Mouse (Mus musculus): ENCODE measurements around the gene Gm3238. TPM values are rescaled to one million over a fixed set of nuclear protein-coding genes. Genes with fewer than 3 reads are reported as not detected.
"Not testable (repeated sequence)": the region's sequence is repeated elsewhere in the genome, so short reads cannot be mapped to it uniquely, and the experiment has no call there.

Gene Gm3238
- polyA plus RNA-seq, 1 experiment: not detected

DNA sequence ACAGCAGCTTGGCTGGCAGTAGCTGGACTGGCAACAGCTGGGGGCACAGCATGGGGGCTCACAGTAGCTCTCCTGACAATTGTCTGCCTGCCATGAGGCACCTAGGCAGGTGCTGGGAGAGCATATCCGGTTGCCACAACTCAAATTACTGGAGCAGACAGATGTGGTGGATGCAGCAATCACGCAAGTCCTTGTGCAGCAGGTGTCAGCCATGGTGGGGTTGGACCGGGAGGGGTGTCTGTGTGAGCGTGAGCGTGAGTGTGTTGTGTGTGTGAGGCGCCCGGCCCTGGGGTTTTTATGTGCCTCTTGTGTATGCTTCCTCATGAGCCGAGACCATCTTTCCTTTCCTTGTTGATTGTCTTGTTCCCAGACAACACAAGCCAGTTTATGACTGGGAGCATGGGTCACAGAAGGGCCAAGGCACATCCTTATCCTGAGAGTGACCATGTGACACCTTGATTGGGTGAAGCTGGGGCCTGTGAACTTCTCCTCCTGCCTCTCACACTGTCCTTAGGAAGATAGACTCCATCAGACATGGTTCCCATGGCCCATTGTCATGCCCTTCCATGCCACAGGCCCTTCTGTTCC is 27.9 kb upstream of the Gm3238 start, which contains the start of gene Gm19668:
Gene Gm19668 (minus strand): TSS at position 213 of the 588 bp plus-strand sequence.
- Histone ChIP-seq H3K27ac (ENCODE audit: control insufficient read depth, insufficient read depth, low read length) (no peak within 1 kb of the TSS), H3K27me3 (ENCODE audit: control insufficient read depth, insufficient read depth, low read length) (no peaks in the 10 kb centered on the region), H3K4me3 (ENCODE audit: control insufficient read depth, insufficient read depth, low read length) (no peak within 1 kb of the TSS), H3K36me3 (ENCODE audit: control insufficient read depth, insufficient read depth, low read length) (no peaks in the 10 kb centered on the region), H3K4me1 (replicated peaks; ENCODE audit: control insufficient read depth, insufficient read depth, low read length) (no peaks in the 10 kb centered on the region)
- TF ChIP-seq CTCF (IDR thresholded peaks at IDR 0.05; ENCODE audit: borderline replicate concordance, control insufficient read depth, extremely low read depth, insufficient read depth, low read length, poor library complexity): no peak
- no peak for TF ChIP-seq POLR2A (IDR thresholded peaks at IDR 0.05; ENCODE audit: control insufficient read depth, extremely low read depth, insufficient read depth, low read length, poor library complexity)
- 85% methylated on average over 8 of the region's 8 CpGs for WGBS
- no peak for DNase-seq

DNA sequence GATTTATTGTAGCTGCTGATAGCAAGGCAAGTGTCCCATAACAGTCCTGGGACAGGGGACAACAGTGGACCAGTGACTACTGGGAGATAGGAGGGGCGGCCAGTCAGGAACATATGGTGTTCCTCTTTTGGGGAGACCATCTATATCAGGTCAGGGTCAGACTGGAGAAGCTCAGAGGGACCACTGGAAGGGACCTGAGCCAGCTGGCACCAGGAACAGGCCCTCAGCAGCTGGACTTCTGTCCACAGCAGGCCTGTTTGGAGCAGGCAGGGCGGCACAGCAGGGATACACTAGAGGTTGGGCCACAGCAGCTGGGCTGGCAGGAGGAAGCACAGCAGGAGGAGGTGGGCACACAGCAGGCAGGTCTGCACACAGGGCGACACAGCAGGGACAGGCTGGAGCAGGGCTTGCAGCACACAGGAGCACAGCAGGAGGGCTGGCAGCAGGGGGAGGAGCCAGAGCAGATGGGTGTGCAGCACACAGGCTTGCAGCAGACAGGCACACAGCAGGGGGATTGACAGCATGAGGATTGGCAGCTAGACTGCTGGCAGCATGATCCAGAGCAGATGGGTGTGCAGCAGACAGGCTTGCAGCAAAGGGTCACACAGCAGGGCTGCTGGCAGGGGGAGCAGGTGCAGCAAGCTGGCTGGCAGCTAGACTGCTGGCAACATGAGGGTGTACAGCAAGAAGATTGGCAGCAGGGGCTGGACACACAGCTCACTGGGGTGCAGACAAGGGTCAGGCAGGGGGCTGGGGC is 27.2 kb upstream of the Gm3238 start:
- not testable (repeated sequence) for H3K4me1 ChIP-seq (replicated peaks; ENCODE audit: control insufficient read depth, insufficient read depth, low read length); H3K4me3 ChIP-seq (ENCODE audit: control insufficient read depth, insufficient read depth, low read length); H3K36me3 ChIP-seq (ENCODE audit: control insufficient read depth, insufficient read depth, low read length); H3K27me3 ChIP-seq (ENCODE audit: control insufficient read depth, insufficient read depth, low read length); H3K27ac ChIP-seq (ENCODE audit: control insufficient read depth, insufficient read depth, low read length); DNase-seq
- WGBS: 54% methylated on average over 3 of the region's 3 CpGs

DNA sequence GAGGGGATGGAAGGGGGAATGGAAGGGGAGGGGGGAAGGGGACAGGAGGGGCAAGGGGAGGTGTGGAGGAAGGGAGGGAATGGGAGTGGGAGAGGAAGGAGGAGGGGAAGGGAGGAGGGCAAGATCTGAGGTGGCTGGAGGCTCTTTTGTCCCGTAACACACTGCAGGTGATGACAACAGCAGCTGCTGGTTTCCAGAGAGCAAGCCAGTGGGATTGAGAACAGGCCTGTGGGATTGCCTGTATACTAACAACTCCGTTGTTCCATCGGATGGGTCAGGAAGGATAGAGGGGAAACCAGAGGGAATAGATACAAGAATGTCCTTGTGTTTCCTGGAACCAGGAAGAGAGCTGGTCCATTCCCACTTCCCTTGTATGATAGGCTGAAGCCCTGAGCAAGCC is 26.6 kb upstream of the Gm3238 start:
- Histone ChIP-seq H3K27me3 (ENCODE audit: control insufficient read depth, insufficient read depth, low read length) (no peaks in the 10 kb centered on the region), H3K4me3 (ENCODE audit: control insufficient read depth, insufficient read depth, low read length) (no peak overlapping the region), H3K27ac (ENCODE audit: control insufficient read depth, insufficient read depth, low read length) (no peak overlapping the region), H3K4me1 (replicated peaks; ENCODE audit: control insufficient read depth, insufficient read depth, low read length) (no peaks in the 10 kb centered on the region), H3K36me3 (ENCODE audit: control insufficient read depth, insufficient read depth, low read length) (no peaks in the 10 kb centered on the region)
- 58% methylated on average over 3 of the region's 3 CpGs for WGBS
- no peak for DNase-seq
- no peak for TF ChIP-seq CTCF (IDR thresholded peaks at IDR 0.05; ENCODE audit: borderline replicate concordance, control insufficient read depth, extremely low read depth, insufficient read depth, low read length, poor library complexity)
- TF ChIP-seq POLR2A (IDR thresholded peaks at IDR 0.05; ENCODE audit: control insufficient read depth, extremely low read depth, insufficient read depth, low read length, poor library complexity): no peak

DNA sequence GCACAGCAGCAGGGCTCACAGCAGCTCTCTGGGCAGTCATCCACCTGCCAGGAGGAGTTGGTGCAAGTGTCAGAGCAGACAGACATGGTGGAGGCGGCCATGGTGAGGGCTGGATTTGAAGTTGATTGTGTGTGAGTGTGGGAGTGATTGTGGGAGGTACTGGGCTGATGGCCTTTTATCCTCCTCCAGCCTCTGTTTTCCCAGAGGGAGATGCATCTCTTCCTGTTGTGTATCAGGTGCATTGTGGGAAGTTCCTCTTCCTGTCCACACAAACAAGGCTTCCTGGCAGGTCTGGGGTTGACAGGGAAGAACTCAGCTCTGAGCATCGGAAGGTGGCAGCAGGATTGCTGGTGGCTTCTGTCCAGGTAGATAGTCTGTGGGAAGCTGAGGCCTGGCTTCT is 23.9 kb upstream of the Gm3238 start, which contains the start of gene Gm9639:
Gene Gm9639 (minus strand): TSS at position 101 of the 400 bp plus-strand sequence.
- no peak for DNase-seq
- Histone ChIP-seq H3K36me3 (ENCODE audit: control insufficient read depth, insufficient read depth, low read length) (no peaks in the 10 kb centered on the region), H3K27me3 (ENCODE audit: control insufficient read depth, insufficient read depth, low read length) (no peaks in the 10 kb centered on the region), H3K4me1 (replicated peaks; ENCODE audit: control insufficient read depth, insufficient read depth, low read length) (no peaks in the 10 kb centered on the region), H3K27ac (ENCODE audit: control insufficient read depth, insufficient read depth, low read length) (no peak within 1 kb of the TSS), H3K4me3 (ENCODE audit: control insufficient read depth, insufficient read depth, low read length) (no peak within 1 kb of the TSS)
- TF ChIP-seq POLR2A (IDR thresholded peaks at IDR 0.05; ENCODE audit: control insufficient read depth, extremely low read depth, insufficient read depth, low read length, poor library complexity) (no peak), CTCF (IDR thresholded peaks at IDR 0.05; ENCODE audit: borderline replicate concordance, control insufficient read depth, extremely low read depth, insufficient read depth, low read length, poor library complexity) (no peak)
- WGBS: 56% methylated on average over 2 of the region's 2 CpGs

DNA sequence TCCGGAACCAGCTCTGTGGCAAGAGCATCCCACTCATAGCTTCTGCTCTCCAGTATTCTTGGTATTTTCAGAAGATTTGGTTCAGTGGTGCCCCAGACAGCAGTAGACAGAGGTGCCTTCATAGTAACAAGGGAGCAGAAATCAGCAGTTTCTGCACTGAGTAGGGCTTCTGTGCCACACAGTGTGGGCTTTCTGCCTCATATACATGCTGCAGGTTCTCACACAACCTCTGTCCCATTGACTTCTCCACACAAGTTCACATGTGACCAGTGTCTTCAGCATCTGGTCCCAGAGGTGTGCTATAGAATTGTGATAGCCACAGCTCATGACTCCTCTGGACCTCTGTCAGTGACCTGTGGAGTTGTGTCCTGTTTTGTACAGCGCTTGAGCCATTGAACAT is 17.5 kb upstream of the Gm3238 start:
- no peak overlapping the region for H3K27ac ChIP-seq (ENCODE audit: control insufficient read depth, insufficient read depth, low read length)
- DNase-seq: no peak
- no peaks in the 10 kb centered on the region for H3K4me1 ChIP-seq (replicated peaks; ENCODE audit: control insufficient read depth, insufficient read depth, low read length)
- no peak overlapping the region for H3K4me3 ChIP-seq (ENCODE audit: control insufficient read depth, insufficient read depth, low read length)
- WGBS: 85% methylated on average over 2 of the region's 2 CpGs
- no peaks in the 10 kb centered on the region for H3K36me3 ChIP-seq (ENCODE audit: control insufficient read depth, insufficient read depth, low read length)
- H3K27me3 ChIP-seq (ENCODE audit: control insufficient read depth, insufficient read depth, low read length): no peaks in the 10 kb centered on the region
- TF ChIP-seq POLR2A (IDR thresholded peaks at IDR 0.05; ENCODE audit: control insufficient read depth, extremely low read depth, insufficient read depth, low read length, poor library complexity) (no peak), CTCF (IDR thresholded peaks at IDR 0.05; ENCODE audit: borderline replicate concordance, control insufficient read depth, extremely low read depth, insufficient read depth, low read length, poor library complexity) (no peak)

DNA sequence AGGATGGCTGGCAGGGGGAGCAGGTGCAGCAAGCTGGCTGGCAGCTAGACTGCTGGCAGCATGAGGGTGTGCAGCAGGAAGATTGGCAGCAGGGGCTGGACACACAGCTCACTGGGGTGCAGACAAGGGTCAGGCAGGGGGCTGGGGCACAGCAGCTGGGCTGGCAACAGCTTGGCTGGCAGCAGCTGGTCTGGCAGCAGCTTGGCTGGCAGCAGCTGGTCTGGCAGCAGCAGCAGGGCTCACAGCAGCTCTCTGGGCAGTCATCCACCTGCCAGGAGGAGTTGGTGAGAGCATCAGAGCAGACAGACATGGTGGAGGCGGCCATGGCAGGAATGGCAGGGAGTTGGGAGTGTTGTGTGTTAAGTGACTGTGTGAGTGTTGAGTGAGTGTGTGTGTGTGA is 16.8 kb upstream of the Gm3238 start, which contains the start of gene Gm7137:
Gene Gm7137 (minus strand): TSS at position 325 of the 400 bp plus-strand sequence.
- not testable (repeated sequence) for DNase-seq; H3K4me3 ChIP-seq (ENCODE audit: control insufficient read depth, insufficient read depth, low read length)
- 92% methylated on average over 1 of the region's 1 CpGs for WGBS

DNA sequence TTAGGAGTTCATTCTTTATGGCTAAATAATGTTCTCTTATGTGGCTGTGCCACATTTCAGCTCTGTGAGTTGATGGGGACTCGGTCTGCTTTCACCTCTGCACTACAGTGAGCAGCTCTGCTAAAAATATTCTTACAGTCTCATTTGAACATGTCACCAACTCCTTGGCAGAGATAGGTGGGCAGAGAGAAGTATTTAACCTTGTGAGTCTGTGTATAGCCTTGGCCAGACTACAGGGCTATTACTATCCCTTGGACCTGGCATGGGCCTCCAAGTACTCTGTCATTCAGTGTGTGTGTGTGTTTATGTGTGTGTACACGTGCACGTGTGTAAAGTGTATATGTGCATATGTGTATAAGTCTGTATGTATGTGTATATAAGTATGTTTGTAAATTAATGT is 12.3 kb upstream of the Gm3238 start:
- DNase-seq; H3K4me1 ChIP-seq (replicated peaks; ENCODE audit: control insufficient read depth, insufficient read depth, low read length); H3K27me3 ChIP-seq (ENCODE audit: control insufficient read depth, insufficient read depth, low read length); H3K4me3 ChIP-seq (ENCODE audit: control insufficient read depth, insufficient read depth, low read length); H3K36me3 ChIP-seq (ENCODE audit: control insufficient read depth, insufficient read depth, low read length); H3K27ac ChIP-seq (ENCODE audit: control insufficient read depth, insufficient read depth, low read length): not testable (repeated sequence)
- WGBS: 90% methylated on average over 2 of the region's 3 CpGs

More for the DNA sequence above, 16.8 kb upstream of the Gm3238 start, which contains the start of gene Gm7137:
- H3K27ac ChIP-seq (ENCODE audit: control insufficient read depth, insufficient read depth, low read length); H3K36me3 ChIP-seq (ENCODE audit: control insufficient read depth, insufficient read depth, low read length); H3K27me3 ChIP-seq (ENCODE audit: control insufficient read depth, insufficient read depth, low read length); H3K4me1 ChIP-seq (replicated peaks; ENCODE audit: control insufficient read depth, insufficient read depth, low read length): not testable (repeated sequence)

DNA sequence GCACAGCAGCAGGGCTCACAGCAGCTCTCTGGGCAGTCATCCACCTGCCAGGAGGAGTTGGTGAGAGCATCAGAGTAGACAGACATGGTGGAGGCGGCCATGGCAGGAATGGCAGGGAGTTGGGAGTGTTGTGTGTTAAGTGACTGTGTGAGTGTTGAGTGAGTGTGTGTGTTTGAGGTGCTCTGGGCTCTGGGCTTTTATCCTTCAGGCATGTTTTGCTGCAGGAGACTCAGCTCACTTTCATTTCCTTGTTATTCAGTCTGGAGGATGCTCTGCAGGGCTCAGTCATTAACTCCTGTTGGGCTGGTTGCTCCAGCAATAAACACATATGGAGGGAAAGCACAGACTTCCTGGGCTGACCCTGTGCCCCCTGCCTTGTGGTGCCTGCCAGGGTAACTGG is 11.3 kb upstream of the Gm3238 start, which contains the start of gene Gm3250:
Gene Gm3250 (minus strand): TSS at position 101 of the 400 bp plus-strand sequence.
- 50% methylated on average over 1 of the region's 1 CpGs for WGBS
- H3K4me1 ChIP-seq (replicated peaks; ENCODE audit: control insufficient read depth, insufficient read depth, low read length); H3K27me3 ChIP-seq (ENCODE audit: control insufficient read depth, insufficient read depth, low read length); H3K27ac ChIP-seq (ENCODE audit: control insufficient read depth, insufficient read depth, low read length); H3K36me3 ChIP-seq (ENCODE audit: control insufficient read depth, insufficient read depth, low read length); H3K4me3 ChIP-seq (ENCODE audit: control insufficient read depth, insufficient read depth, low read length); DNase-seq: not testable (repeated sequence)

DNA sequence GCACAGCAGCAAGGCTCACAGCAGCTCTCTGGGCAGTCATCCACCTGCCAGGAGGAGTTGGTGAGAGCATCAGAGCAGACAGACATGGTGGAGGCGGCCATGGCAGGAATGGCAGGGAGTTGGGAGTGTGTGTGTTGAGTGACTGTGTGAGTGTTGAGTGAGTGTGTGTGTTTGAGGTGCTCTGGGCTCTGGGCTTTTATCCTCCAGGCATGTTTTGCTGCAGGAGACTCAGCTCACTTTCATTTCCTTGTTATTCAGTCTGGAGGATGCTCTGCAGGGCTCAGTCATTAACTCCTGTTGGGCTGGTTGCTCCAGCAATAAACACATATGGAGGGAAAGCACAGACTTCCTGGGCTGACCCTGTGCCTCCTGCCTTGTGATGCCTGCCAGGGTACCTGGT is 5.7 kb upstream of the Gm3238 start, which contains the start of gene Gm7138:
Gene Gm7138 (minus strand): TSS at position 101 of the 400 bp plus-strand sequence.
- not testable (repeated sequence) for H3K4me3 ChIP-seq (ENCODE audit: control insufficient read depth, insufficient read depth, low read length); H3K4me1 ChIP-seq (replicated peaks; ENCODE audit: control insufficient read depth, insufficient read depth, low read length); H3K36me3 ChIP-seq (ENCODE audit: control insufficient read depth, insufficient read depth, low read length); DNase-seq; H3K27ac ChIP-seq (ENCODE audit: control insufficient read depth, insufficient read depth, low read length); H3K27me3 ChIP-seq (ENCODE audit: control insufficient read depth, insufficient read depth, low read length)
- WGBS: 88% methylated on average over 1 of the region's 1 CpGs

Data from thymus, adult 2 months (tissue).